Mouse (Mus musculus): ENCODE data around the gene Lgi4.

Gene Lgi4

GRCm38 (mm10) chr7:31052636-31053434 is 6.3 kb upstream of the Lgi4 start:
- no peak for DNase-seq

- no peak for DNase-seq
Observed at GRCm38 (mm10) chr7:31053882-31054447, 5.2 kb upstream of the Lgi4 start.

GRCm38 (mm10) chr7:31054661-31055320 is 4.4 kb upstream of the Lgi4 start:
- DNase-seq, result no peak

GRCm38 (mm10) chr7:31055354-31055824 is 3.8 kb upstream of the Lgi4 start:
- DNase-seq, result peak; percentile 87

GRCm38 (mm10) chr7:31055883-31056282 is 3.3 kb upstream of the Lgi4 start:
- peak; percentile 61 for DNase-seq

- DNase-seq, result no peak
Observed at GRCm38 (mm10) chr7:31056448-31056847, 2.7 kb upstream of the Lgi4 start.

GRCm38 (mm10) chr7:31057071-31057470 is 2.1 kb upstream of the Lgi4 start, which contains the start of gene Fxyd1:
Fxyd1 (minus strand) TSS chr7:31057199.
- DNase-seq, result no peak

- DNase-seq, result no peak
Observed at GRCm38 (mm10) chr7:31057730-31058129, 1.4 kb upstream of the Lgi4 start.

GRCm38 (mm10) chr7:31058211-31058610 is 931 bp upstream of the Lgi4 start:
- no peak for DNase-seq

- DNase-seq, result no peak
Observed at GRCm38 (mm10) chr7:31059919-31060620, 928 bp downstream of the Lgi4 start.

- no peak for DNase-seq
Observed at GRCm38 (mm10) chr7:31060621-31061010, 1.5 kb downstream of the Lgi4 start.

GRCm38 (mm10) chr7:31063074-31063560 is 4.0 kb downstream of the Lgi4 start:
- DNase-seq, result no peak

GRCm38 (mm10) chr7:31067836-31068235 is 8.7 kb downstream of the Lgi4 start:
- peak; percentile 51 for DNase-seq

- DNase-seq, result no peak
Observed at GRCm38 (mm10) chr7:31069491-31069890, 10.3 kb downstream of the Lgi4 start.

- DNase-seq, result no peak
Observed at GRCm38 (mm10) chr7:31070324-31070723, 11.2 kb downstream of the Lgi4 start.

- no peak for DNase-seq
Observed at GRCm38 (mm10) chr7:31072326-31072725, 13.2 kb downstream of the Lgi4 start.

GRCm38 (mm10) chr7:31073546-31073945 is 14.4 kb downstream of the Lgi4 start:
- no peak for DNase-seq

- no peak for DNase-seq
Observed at GRCm38 (mm10) chr7:31074061-31074712, 15.0 kb downstream of the Lgi4 start.

GRCm38 (mm10) chr7:31074713-31075069 is 15.5 kb downstream of the Lgi4 start:
- DNase-seq, result no peak

GRCm38 (mm10) chr7:31076492-31076891 is 17.4 kb downstream of the Lgi4 start, which contains the start of gene Fxyd3:
Fxyd3 (minus strand) TSS chr7:31076704.
- DNase-seq, result no peak

GRCm38 (mm10) chr7:31077470-31077869 is 18.3 kb downstream of the Lgi4 start:
- DNase-seq, result no peak

GRCm38 (mm10) chr7:31077885-31078445 is 18.8 kb downstream of the Lgi4 start:
- peak; percentile 56 for DNase-seq

Measured in kidney, postnatal 14 days (tissue).